Mouse (Mus musculus) adipocyte (in vitro differentiated cells): Measurements from ENCODE around the gene Chst8.

ENCODE experiments used
- DNase-seq: peaks from one replicate; pipeline ENCODE4 v3.0.0-alpha.2; 2016; ENCODE audit warnings: low spot score

The Chst8 gene

DNA sequence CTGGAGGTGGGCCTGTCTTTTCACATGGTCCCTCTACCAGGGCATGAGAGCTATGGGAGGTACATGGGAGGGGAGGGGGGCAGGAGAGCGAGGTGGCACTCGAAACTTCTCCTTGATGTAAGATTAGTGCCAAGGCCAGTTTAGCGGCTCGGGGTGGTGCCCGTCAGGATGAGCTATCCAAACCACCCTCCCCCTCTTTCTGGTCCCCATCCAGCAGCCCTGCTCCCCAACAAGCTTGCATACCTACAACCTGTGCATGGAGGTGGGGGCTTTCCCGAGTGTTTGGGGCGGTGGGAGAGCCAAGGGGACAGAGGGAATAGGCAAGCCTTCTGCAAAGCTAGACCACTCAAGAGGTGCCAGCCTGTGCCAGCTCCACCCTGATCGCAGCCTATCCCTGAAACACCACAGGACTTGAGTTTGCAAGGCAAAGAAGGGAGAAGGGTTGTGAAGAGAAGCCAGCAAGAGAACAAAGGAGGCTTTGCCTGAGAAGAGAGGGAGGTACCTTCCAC is 182.8 kb downstream of the Chst8 start:
- peak; percentile 18 for DNase-seq
